Mouse (Mus musculus) kidney, postnatal 36 days (tissue): Measurements from ENCODE around the gene Dnajc2.
"Not testable (repeated sequence)": the region's sequence is repeated elsewhere in the genome, so short reads cannot be mapped to it uniquely, and the experiment has no call there.

Experiments used
- DNase-seq, 2 experiments: peaks; one replicate each; pipeline ENCODE4 v3.0.0; 2021 to 2022; ENCODE audit warnings: mixed read lengths in 2 of 2

The Dnajc2 gene

DNA sequence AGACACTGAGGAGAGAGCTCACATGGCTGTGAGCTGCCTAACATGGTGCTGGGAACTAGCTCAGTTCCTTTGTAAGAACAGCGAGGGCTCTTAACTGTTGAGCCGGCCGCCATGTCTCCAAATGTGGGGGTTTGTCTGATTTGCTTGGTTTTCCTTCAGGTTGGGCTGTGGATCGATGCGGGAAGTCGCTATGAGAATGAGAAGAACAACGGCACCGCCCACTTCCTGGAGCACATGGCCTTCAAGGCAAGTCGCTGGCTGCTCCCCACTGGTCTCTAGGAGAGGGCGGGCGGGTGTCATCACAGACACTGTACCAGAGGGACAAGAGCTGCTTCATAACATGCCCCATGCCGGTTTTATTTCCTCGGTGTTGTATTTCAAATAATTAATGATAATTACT, 45.2 kb downstream of the Dnajc2 start:
- no peak for DNase-seq

DNA sequence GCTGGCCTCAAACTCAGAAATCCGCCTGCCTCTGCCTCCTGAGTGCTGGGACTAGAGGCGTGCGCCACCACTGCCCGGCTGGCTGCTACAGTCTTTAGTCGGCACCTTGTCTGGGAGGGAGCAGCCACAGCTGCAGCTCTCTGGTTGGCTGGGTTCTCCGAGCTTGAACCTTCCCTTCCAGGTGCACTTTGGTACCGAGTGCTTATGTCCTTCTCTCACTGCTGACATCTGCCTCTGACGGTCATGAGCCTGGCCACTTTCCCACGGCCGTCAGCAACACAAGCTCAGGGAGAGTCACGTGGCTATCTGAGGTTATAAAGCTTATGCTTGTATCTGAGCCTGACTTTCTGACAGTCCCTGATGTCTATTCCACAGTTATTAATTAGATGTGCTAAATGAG, 45.9 kb downstream of the Dnajc2 start:
- DNase-seq: peak; percentile 79 to 88

DNA sequence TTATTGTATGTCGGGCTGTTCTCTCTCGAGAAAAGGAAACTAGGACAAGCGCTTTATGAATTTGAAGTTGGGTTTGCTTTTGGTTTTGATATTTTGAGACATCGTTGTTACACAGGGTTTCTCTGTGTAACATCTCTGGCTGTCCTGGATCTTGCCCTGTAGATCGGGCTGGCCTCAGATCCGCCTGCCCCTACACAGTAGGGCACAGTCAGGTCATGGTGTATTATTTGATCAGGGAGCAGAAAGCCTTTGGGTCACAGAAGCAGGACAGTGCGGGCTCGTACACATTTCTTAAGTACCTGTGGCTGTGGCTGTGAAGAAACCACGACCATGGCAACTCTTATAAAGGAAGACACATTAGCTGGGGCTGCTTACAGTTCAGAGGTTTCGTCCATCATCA, 47.4 kb downstream of the Dnajc2 start:
- no peak for DNase-seq

DNA sequence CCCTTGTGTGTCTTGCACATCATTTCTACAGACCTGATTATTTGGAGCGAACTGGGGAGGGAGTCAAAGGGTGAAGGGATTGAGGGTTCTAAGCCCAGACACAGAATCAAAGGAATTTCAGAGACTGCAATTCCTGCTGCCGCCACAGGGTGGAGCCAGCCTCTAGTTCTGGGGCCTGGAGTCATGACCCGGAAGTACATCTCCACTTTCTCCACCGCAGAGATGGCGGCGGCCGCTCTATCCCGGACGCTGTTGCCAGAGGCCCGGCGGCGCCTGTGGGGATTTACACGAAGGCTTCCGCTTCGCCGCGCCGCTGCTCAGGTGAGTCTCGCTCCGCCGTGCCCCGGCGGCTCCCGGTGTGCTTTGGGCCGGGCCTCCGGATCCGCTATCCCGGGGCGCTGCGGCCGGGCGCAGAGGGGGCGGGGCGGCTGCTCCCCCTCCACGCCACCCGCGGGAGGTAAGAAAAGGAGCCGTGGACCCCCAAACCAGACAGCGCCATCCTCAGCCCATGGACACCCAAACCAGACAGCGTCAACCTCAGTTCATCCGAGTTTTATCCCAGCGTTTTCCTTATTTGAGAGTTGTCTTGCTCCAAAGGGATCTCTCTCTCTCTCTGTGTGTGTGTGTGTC, 48.0 kb downstream of the Dnajc2 start, which contains the start of gene Pmpcb:
TSS of gene Pmpcb (plus strand) at position 186 of the 630 bp plus-strand sequence.
- peak; percentile 90 to 92 for DNase-seq

DNA sequence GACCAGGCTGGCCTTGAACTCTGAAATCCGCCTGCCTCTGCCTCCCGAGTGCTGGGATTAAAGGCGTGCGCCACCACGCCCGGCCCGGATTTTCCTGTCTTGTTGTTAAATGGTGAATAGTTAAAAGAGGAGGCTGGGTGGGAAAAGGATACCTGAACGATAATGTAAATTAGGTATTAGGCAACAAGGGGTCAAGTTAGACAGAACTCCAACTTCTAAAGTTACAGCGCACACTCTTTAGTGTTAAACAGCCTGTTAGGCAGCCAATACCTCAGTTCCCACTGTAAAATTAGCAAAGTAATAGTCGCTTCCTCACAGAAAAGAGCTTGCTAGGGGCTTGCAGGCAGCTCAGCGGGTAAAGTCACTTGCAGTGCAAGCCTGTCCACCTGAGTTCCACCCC, 49.0 kb downstream of the Dnajc2 start:
- no peak for DNase-seq

DNA sequence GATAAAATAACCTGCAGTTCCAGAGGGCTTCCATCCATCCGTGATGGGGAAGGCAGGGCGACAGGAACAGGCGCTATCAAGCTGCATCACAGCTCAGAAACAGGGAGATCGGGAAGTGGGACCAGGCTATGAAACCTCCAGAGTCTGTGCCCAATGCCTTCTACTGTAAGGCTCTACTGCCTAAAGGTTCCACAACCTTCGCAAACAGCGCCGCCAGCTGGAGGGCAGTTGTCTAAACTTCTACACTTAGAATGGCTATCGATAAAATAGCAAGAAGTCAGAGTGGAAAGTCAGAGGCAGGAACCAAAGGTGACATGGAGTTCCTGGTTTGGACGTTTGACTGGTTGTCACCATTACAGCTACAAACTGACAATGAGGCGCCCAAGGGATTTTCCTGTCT, 49.5 kb downstream of the Dnajc2 start:
- DNase-seq: peak; percentile 78 to 95

DNA sequence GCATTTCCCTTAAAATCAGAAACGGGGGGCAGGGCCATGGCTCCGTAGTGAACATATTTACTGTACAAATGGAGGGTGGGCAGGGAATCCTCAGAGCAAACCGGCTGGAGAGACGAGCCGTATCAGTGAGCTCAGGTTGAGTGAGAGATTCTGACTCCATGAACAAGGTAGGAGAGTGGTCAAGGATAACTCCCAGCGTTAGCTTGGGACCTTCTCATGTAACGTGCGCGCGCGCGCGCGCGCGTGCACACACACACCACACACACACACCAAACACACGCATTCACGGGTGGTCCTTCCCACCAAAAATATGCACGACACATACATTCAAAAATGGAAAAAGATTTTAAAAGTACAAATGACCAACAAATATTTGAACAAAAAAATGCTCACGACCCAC, 50.0 kb downstream of the Dnajc2 start:
- peak in 1 of 2 experiments; percentile 19 for DNase-seq

DNA sequence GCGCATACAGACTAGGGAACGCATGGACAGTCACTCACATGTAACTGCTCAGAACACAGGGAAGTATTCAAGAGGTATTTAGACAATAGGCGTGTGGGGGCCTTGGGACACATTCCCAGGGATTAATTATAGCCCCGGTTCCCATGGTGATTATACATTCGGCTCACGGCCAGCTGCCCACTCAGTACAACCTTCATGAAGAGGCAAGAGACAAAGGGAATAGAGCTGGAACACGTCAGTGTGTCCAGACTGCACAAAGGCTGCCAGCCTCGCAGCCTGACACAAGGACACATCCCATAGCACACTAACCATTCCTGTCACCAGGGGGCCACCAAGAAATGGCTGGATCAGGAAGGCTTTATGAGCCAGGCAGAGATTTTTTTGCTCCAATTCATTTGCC, 52.1 kb downstream of the Dnajc2 start:
- DNase-seq: peak; percentile 50 to 73

DNA sequence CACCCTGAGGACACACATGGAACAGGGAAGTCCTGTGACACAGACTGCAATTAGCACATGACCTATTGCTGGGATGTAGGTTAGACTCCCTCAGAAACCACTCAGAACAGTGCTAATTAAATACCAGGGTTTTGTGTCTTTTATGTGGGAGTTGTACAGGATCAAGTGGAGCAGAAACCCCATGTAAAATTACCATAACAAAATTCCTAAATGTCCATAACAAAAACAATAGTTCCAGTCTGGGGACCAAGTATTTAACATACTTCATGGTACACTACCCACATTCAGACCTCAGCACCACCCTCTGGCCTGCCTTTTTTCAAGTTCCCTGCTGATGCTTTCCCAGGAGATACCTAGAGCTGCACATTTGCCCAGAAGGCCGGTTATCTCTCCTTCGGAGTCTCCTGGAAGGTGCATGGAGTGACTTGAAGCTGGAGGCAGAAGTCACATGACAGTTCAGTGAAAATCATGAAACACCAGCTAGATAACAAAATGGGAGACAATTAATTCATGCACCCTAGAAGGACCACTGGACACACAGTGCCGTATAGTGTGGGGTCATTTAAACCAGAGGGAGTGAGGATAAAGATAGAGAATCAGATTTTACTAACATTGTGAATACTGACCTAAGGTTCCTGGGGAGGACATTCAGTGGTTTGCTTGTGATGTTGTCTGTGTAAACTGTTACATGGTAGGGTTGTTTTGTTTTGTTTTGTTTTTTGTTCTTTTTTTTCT, 52.7 kb downstream of the Dnajc2 start:
- DNase-seq: no peak

DNA sequence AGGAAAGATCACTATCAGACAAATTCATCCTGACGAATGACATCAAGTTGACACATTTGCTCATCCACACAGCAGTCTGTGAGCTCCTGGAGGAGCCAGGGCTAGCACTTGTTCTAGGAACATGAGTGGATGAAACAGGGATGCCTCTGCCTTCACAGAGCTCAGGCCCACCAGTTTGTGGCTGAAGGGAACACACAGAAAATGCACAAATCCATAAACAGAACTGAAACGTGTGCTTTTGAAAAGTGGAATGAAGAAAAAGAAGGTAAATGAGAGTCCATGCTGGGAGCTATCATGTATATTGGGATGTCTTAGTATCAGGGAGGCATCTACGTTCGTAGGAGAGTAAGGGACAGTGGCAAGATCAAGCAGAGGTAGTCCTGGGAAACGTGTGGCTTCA, 55.9 kb downstream of the Dnajc2 start:
- DNase-seq: no peak

DNA sequence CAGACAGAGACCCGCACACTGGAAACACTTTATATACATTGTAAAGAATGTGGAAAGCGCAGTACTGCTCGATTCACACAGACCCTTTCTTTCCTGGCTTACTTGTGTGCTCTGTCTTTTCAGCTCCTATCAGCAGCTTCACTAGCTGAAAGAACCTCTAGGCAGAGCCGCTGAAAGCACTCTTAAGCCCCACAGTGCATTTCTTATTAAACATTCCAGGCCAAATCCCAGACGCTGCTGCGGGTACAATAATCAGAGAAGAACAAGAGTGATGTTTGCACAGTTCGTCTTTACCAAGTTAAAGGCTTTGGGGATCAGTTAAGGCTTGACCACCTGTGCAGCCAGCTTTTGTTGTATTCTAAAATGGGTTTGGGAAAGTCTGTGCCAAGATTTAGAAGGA, 60.2 kb downstream of the Dnajc2 start:
- DNase-seq: no peak

DNA sequence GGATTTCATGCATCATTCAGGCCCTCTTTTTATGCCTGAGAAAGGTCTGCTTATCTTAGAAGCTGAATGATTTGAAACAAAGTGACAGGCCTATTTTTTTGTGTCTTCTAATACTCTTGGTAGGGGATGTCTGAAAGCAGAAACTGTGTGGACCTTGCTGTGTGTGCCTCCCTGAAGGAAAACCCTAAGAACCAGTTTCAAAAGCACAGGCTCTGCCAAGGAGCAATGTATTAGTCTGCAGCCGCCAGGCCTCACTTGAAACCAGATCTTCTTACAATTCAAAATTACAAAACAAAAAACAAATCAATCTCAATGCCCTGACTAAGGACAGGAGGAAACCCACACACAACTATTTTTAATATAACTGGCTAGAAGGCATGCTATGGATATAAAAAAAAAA, 60.6 kb downstream of the Dnajc2 start:
- no peak for DNase-seq

DNA sequence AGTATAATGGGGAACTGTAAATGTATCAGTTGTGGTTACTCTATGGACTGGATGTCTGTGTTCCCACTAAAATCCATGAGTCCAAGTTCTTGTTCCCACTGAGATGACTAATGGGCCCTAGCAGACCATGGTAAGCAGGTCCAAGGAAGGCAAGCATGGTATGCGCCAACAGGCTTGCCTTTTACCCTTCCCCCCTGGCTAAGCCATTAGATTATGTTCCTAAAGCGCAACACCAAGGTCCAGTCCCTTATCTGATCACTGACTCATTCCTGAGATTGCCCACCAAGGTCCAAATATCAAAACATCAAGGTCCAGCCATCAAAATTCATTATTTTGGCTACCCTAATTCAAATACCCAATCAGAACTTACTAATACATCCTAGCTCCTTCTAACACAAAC, 65.8 kb downstream of the Dnajc2 start:
- DNase-seq: no peak

DNA sequence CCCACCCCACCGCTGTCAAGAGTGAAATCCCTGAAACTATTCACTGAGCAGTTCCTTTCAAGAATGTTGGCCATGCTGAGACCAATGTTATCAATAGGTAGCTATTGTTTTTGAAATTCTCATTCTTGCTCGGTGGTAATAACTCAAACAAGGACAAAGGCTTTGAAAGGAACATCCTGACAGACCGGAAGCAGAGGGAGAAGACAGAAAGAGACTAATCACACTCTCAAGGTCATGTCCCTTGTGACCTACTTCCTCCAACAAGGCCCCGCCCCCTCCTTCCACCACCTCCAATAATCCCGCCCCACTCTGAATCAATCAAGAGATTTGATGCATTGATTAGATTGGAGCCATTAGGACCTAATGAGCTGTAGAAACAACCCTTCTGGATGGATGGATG, 66.5 kb downstream of the Dnajc2 start:
- DNase-seq: no peak

DNA sequence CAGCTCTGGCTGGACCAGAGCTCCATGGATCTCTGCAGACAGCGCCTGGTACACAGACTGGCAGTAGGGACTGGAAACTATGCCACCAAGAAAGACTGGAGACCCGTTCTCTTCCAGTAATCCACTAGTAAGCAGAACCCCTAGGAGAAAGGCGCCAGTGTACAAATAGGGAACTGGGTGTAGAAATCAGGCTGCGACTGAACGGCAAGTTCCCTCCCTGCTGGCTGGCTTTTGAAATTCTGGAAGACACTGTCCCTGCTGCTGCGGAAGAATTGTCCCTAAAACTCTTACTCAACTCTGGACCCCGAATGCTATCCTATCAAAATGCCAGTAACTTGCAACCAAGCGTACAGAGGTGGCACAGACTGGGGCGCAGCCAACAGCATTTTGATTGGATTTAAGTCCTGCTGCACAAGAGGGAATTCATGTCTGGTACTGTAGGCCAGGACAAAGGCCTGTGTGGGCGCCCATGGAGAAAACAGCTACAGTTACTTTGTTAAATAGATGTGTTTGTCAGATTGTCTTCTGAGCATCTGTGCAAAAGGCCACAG, 67.8 kb downstream of the Dnajc2 start:
- no peak for DNase-seq

DNA sequence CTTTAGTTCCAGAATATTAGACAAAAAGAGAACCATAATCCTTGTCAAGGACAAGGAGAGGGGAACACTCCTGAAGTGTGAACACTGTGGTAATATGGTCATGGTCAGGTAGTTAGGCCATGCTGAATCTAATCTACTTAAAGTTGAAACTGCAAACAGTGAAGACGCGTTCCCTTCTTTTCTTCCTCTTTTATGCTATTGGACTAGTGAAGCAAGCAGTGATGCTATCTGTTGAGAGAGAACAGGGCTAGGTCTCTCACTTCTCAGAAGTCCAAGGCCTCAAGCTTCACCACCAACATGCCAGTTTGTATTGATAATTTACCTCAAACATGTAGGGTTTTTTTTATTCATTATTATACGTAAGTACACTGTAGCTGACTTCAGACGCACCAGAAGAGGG, 70.6 kb downstream of the Dnajc2 start:
- no peak for DNase-seq

DNA sequence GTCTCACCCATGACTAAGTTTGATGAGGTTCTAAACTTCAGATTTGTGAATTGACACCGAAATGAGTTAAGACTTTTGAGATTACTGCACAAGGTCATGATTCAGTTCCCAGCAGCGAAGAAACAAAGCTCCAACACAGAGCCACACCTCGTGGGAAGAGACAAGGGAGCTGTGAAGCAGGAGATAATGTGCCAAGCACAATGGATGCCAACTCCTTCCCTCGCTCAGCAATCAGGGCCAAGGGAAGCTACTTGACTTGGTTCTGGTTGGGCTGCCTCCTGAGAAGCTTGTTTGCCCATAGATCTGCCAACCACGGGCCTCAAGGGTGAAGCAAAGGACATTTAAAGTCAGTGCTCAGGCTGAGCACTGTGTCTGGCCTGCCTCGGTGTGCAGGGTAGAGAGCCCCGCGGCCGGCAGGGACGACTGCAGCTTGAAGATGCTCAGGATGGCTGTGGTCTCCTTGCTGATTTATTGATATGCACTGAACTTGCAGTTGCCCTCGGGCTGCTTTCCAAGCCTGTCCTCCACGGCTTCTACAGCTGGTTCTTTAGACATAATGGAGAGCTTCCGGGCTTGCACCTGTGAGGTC, 72.8 kb downstream of the Dnajc2 start:
- no peak for DNase-seq

DNA sequence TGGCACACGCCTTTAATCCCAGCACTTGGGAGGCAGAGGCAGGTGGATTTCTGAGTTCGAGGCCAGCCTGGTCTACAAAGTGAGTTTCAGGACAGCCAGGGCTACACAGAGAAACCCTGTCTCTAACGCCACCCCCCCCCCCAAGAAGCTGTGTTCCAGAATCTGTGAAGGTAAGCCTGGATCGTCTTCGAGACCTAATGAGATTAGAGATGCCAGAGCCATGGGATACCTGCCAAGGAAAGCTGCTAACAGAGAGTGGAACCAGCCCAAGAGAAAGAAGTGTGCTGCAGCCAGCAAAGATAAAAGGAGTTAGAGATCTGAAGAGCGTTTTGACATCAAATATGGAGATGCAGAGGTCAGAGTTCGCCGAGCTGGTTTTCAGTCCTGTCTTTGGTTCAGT, 77.0 kb downstream of the Dnajc2 start:
- not testable (repeated sequence) for DNase-seq
